Mouse (Mus musculus): ENCODE measurements around the gene Pde4dip. TPM values are rescaled to one million over a fixed set of nuclear protein-coding genes. Genes with fewer than 3 reads are reported as not detected.

Pde4dip gene
- total RNA-seq, 2 experiments from 2014 or later, result 3,559 to 3,570 TPM

DNA sequence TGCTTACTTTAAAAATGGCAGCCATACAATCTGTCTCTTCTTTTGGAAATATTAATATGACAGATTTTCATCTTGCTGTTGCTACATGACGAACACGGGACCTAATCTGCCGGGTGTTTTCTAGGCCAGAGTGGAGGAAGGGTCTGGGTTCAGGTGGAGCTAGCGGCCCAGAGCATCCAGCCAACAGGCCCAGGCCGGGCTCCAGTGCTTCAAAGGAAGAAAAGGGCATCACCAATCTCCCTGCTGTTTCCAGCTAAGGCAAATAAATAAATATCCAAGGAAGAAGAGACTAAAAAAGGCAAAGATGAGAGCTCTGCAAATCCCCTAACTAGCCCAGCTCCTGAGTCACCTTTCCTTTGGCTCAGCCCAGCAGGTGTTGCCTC is 731 bp downstream of the Pde4dip start:
- no peak overlapping the region for H3K27ac ChIP-seq
- DNase-seq, result no peak
- intact Hi-C loops (cut with DNase I), result no loop called here
- no peak overlapping the region for H3K4me3 ChIP-seq
- no peak for TF ChIP-seq CTCF (IDR thresholded peaks at IDR 0.05)

- Histone ChIP-seq H3K27ac (no peak overlapping the region), H3K4me3 (no peak overlapping the region)
- intact Hi-C loops (cut with DNase I), result no loop called here
- DNase-seq, result no peak
- TF ChIP-seq CTCF (IDR thresholded peaks at IDR 0.05), result no peak
Observed at GRCm38 (mm10) chr3:97881576-97881975, 6.9 kb downstream of the Pde4dip start.

- no peak overlapping the region for H3K27ac ChIP-seq
- no peak overlapping the region for H3K4me3 ChIP-seq
- intact Hi-C loops (cut with DNase I), result loop anchor here (1.0 to 2.0 kb wide), 3 partner anchors 39 to 198 kb away; no protein-coding TSS in a partner anchor
- peak; percentile 84 for DNase-seq
- peak; percentile 93 for TF ChIP-seq CTCF (IDR thresholded peaks at IDR 0.05)
Observed at GRCm38 (mm10) chr3:97879222-97879621, 9.3 kb downstream of the Pde4dip start.

DNA sequence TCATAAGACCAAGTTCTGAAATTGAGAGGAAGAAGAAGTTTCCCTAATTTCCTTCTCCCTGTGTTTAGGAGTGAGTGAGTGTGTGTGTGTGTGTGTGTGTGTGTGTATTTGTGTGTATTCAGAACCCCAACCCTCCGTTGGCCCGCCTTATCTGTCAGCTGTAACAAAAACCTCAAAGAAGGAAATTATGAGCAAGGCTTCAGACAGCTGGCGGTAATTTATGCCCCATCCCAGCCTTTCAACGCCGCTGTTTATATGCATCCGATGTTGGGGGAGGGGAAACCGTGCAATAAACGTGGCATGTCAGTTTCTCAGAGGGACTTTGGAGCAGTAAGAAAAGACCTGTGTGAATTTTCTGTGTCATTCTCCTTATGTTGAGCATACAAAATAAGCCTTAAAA is 12.2 kb downstream of the Pde4dip start:
- no peak for DNase-seq
- H3K4me3 ChIP-seq, result no peak overlapping the region
- H3K27ac ChIP-seq, result no peak overlapping the region
- no peak for TF ChIP-seq CTCF (IDR thresholded peaks at IDR 0.05)
- intact Hi-C loops (cut with DNase I), result no loop called here

DNA sequence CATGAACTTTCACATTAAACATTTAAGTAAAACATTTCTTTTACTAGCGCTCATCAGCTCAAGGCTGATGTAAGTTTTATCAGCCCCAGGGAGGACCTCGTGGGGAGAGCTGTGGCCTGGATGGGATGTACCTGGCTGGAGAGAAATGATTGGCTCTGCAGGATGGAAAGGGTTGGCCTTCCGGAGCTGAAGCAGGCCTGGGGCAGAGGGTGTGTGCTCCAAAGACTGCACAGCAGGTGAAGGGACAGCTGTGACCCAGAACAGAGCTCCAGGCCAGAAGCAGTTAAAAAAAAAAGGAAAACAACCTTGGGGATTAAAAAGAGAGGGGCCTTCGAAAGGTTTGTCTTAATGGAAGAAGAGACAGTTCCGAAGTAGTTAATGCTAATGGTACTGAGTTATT is 13.7 kb downstream of the Pde4dip start:
- Histone ChIP-seq H3K27ac (no peak overlapping the region), H3K4me3 (no peak overlapping the region)
- intact Hi-C loops (cut with DNase I), result no loop called here
- TF ChIP-seq CTCF (IDR thresholded peaks at IDR 0.05), result no peak
- DNase-seq, result no peak

- H3K4me3 ChIP-seq, result peak overlapping the region; percentile 68
- DNase-seq, result peak; percentile 63
- H3K27ac ChIP-seq, result peak overlapping the region; percentile 99
- no peak for TF ChIP-seq CTCF (IDR thresholded peaks at IDR 0.05)
- intact Hi-C loops (cut with DNase I), result loop anchor here (2.0 kb wide), 1 partner anchor 45 kb away; no protein-coding TSS in a partner anchor
Observed at GRCm38 (mm10) chr3:97869730-97870129, 18.8 kb downstream of the Pde4dip start.

DNA sequence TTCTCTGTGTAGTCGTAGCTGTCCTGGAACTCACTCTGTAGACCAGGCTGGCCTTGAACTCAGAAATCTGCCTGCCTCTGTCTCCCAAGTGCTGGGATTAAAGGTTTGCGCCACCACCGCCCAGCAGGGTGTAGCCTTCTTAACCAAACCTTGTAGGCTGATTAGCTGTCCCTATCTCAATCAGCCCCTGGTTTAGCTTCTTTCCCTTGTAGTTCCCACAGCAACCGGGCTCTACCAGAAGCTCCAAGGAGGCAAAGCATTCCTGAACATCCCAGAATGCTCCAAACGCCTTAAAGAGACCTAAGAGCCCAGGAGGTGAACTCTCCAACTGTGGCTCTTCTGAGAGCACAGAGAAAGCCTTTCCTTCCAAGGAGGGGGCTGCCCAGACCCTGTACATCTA is 19.8 kb downstream of the Pde4dip start:
- Histone ChIP-seq H3K27ac (peak overlapping the region; percentile 99), H3K4me3 (peak overlapping the region; percentile 68)
- no peak for DNase-seq
- intact Hi-C loops (cut with DNase I), result loop anchor here (2.0 kb wide), 1 partner anchor 44 kb away; no protein-coding TSS in a partner anchor
- no peak for TF ChIP-seq CTCF (IDR thresholded peaks at IDR 0.05)

- no peak for TF ChIP-seq CTCF (IDR thresholded peaks at IDR 0.05)
- DNase-seq, result peak; percentile 93
- Histone ChIP-seq H3K4me3 (peak overlapping the region; percentile 68), H3K27ac (peak overlapping the region; percentile 99)
- intact Hi-C loops (cut with DNase I), result loop anchor here (2.0 kb wide), 1 partner anchor 43 kb away; no protein-coding TSS in a partner anchor
Observed at GRCm38 (mm10) chr3:97868024-97868689, 20.4 kb downstream of the Pde4dip start.

DNA sequence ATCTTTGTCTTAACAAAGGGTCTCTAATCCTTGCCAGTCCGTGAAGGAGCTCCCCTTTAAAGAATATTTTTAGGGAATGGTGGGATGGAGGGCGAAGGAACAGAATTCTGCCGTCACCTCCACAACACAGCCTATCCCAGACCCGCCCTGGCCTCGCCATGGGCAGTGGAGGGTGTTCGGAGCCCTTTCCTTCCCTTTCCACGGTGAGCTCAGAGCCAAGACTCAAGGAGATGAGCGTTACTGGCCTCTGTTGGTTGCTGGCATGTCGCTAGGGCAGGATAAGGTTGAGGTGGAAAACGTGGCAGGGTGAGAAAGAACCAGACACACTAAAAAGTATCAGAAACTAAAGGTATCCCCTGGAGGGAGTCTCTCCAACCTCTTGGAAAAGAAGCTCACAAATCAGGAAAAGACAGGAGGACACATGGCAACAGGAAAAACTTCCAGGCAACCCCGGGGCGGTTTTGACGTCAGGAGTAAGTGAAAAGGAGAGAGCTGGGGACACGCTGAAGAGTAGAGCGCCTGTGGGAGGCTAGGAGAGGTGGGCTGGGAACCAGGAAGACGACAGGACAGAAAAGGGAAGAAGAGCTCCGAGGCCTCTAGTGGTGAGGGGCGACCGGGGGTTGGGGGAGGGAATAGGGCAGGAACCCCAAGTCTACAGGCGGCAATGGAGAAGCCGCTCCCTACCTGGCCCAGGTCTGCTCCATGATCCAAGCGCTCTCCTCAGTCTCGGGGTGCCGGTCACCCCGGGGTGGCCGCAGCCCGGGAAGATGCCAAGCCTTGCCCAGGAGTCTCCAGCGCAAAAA is 21.1 kb downstream of the Pde4dip start:
- peak; percentile 49 for DNase-seq
- no peak; the same call in 1 of the 2 replicates for TF ChIP-seq CTCF (IDR thresholded peaks at IDR 0.05)
- H3K27ac ChIP-seq, result peak overlapping the region; percentile 99
- peak overlapping the region; percentile 68 for H3K4me3 ChIP-seq
- intact Hi-C loops (cut with DNase I), result loop anchor here (2.0 kb wide), 1 partner anchor 43 kb away; no protein-coding TSS in a partner anchor

GRCm38 (mm10) chr3:97866696-97867095 is 21.8 kb downstream of the Pde4dip start:
- H3K4me3 ChIP-seq, result peak overlapping the region; percentile 68
- no peak for DNase-seq
- H3K27ac ChIP-seq, result peak overlapping the region; percentile 99
- TF ChIP-seq CTCF (IDR thresholded peaks at IDR 0.05), result no peak
- intact Hi-C loops (cut with DNase I), result no loop called here

DNA sequence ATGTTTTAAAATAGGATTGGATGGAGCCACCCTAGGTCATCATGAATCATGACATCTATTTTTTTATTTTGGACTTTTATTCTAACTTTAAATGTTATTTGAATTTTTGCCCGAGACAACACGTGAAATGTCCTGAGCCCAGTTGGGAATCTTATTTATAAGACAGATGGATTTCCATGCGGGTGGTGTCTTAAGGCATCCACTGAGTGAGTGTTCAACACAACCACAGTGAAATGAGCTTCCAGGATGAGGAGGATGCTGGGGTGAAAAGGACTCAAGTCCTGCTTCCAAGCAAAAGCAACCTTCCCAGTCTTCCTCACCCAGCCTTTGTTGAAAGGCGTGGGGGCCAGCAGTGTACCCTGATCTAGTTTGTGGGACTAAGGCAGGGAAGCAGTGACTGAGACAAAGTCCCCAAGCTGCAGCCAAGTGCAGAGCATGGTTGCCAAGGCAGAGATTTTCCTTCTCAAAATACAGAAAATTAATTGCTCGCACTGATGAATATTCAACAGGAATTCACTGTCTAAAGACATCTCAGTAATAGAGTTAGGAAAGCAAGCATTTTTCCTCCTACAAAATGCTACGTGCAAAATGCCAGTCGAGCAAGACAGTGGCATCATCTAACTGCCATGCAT is 27.6 kb downstream of the Pde4dip start:
- no peak overlapping the region for H3K27ac ChIP-seq
- no peak for DNase-seq

GRCm38 (mm10) chr3:97859400-97859799 is 29.1 kb downstream of the Pde4dip start:
- no peak for TF ChIP-seq CTCF (IDR thresholded peaks at IDR 0.05)

More for the DNA sequence above, 27.6 kb downstream of the Pde4dip start:
- no peak for TF ChIP-seq CTCF (IDR thresholded peaks at IDR 0.05)
- no peak overlapping the region for H3K4me3 ChIP-seq
- intact Hi-C loops (cut with DNase I), result no loop called here

More at GRCm38 (mm10) chr3:97859400-97859799, 29.1 kb downstream of the Pde4dip start:
- Histone ChIP-seq H3K27ac (no peak overlapping the region), H3K4me3 (no peak overlapping the region)
- intact Hi-C loops (cut with DNase I), result no loop called here
- no peak for DNase-seq

Data from gastrocnemius, adult 2 months (tissue).